Mouse (Mus musculus) thymus, adult 2 months (tissue): ENCODE results near the gene Fyb2. TPM values are rescaled to one million over a fixed set of nuclear protein-coding genes. Genes with fewer than 3 reads are reported as not detected.

Source experiments
- DNase-seq: peaks from one replicate; pipeline ENCODE4 v3.0.0; 2021
- H3K27ac ChIP-seq: fragments of 200-500 bp; 2 replicates; pipeline ENCODE4 v1.5.1; 2012; ENCODE audit warnings: low read length, control low read depth; ENCODE audit not compliant: control insufficient read depth, insufficient read depth
- H3K27me3 ChIP-seq: fragments of 200-500 bp; 2 replicates; pipeline ENCODE4 v1.6.1; 2012; ENCODE audit warnings: mild to moderate bottlenecking, low read length, moderate library complexity, mixed read lengths; ENCODE audit not compliant: control insufficient read depth, insufficient read depth
- H3K36me3 ChIP-seq: fragments of 200-500 bp; 2 replicates; pipeline ENCODE4 v1.6.1; 2012; ENCODE audit warnings: mild to moderate bottlenecking, low read length, moderate library complexity; ENCODE audit not compliant: control insufficient read depth, insufficient read depth
- H3K4me1 ChIP-seq: fragments of 200-500 bp; replicated peaks from 2 replicates; pipeline ENCODE4 v1.6.1; 2012; ENCODE audit warnings: low read length; ENCODE audit not compliant: control insufficient read depth, insufficient read depth
- H3K4me3 ChIP-seq: fragments of 200-500 bp; 2 replicates; pipeline ENCODE4 v1.5.1; 2012; ENCODE audit warnings: mild to moderate bottlenecking, low read length, control low read depth, moderate library complexity; ENCODE audit not compliant: control insufficient read depth, insufficient read depth
- CTCF ChIP-seq: fragments of 200-500 bp; IDR thresholded peaks from 2 replicates; pipeline ENCODE4 v1.5.1; 2012; ENCODE audit warnings: mild to moderate bottlenecking, control low read depth, low read length, moderate library complexity, borderline replicate concordance; ENCODE audit not compliant: control insufficient read depth, poor library complexity, insufficient read depth; ENCODE audit errors: extremely low read depth
- POLR2A ChIP-seq: fragments of 200-500 bp; IDR thresholded peaks from 2 replicates; pipeline ENCODE4 v1.6.1; 2012; ENCODE audit warnings: mild to moderate bottlenecking, low read length, control low read depth, moderate library complexity; ENCODE audit not compliant: control insufficient read depth, poor library complexity, insufficient read depth; ENCODE audit errors: extremely low read depth
- WGBS: fragments of 180-500 bp; shearing (Covaris S2); methylation state at CpG from one replicate; pipeline ENCODE4 v1.1.7; 2018; 5-methylcytosine and 5-hydroxymethylcytosine counted together
- polyA plus RNA-seq: library from polyadenylated mRNA; depleted of rRNA; stranded (reverse); fragments of >200 nt; gene quantifications from 2 replicates; pipeline ENCODE4 v1.2.3, GENCODE M21; 2012; rRNA removed

The Fyb2 gene
- polyA plus RNA-seq, 1 experiment, result 0.70 TPM

GRCm38 (mm10) chr4:105050041-105050440 is 136.8 kb downstream of the Fyb2 start:
- H3K4me1 ChIP-seq, result no peaks in the 10 kb centered on the region
- H3K27me3 ChIP-seq, result no peaks in the 10 kb centered on the region
- no peak overlapping the region for H3K4me3 ChIP-seq
- 100% methylated on average over 1 of the region's 1 CpGs for WGBS
- H3K36me3 ChIP-seq, result no peaks in the 10 kb centered on the region
- TF ChIP-seq POLR2A (no peak), CTCF (no peak)
- no peak for DNase-seq
- no peak overlapping the region for H3K27ac ChIP-seq

- Histone ChIP-seq H3K27ac (no peak overlapping the region), H3K27me3 (no peaks in the 10 kb centered on the region), H3K4me3 (no peak overlapping the region), H3K36me3 (no peaks in the 10 kb centered on the region), H3K4me1 (no peaks in the 10 kb centered on the region)
- 97% methylated on average over 5 of the region's 5 CpGs for WGBS
- DNase-seq, result no peak
- TF ChIP-seq POLR2A (no peak), CTCF (no peak)
Observed at GRCm38 (mm10) chr4:105051291-105051690, 138.0 kb downstream of the Fyb2 start.

Other genes starting within 250 kb of the Fyb2 start
- gene C8b, start 147.1 kb upstream of the Fyb2 start, polyA plus RNA-seq, result 0.15 TPM in 1 of 2 replicates, not detected in the other
- not detected in 2 replicates for gene Gm17662, start 56.1 kb upstream of the Fyb2 start, polyA plus RNA-seq
- 0.09 TPM in 1 of 2 replicates, not detected in the other for gene C8a, start 37.1 kb upstream of the Fyb2 start, polyA plus RNA-seq
- gene Prkaa2, start 196.4 kb downstream of the Fyb2 start, polyA plus RNA-seq, result 0.89 and 1.7 TPM in 2 replicates
- gene Plpp3, start 243.9 kb downstream of the Fyb2 start, polyA plus RNA-seq, result 20.1 and 23.3 TPM in 2 replicates